Mouse (Mus musculus) c-Kit-positive CD71-positive TER-119-negative erythroid progenitor cells, embryonic 14.5 days (primary cell): ENCODE measurements at regions not wholly inside any gene's neighbourhood (a gene's known extent, or its start where the extent isn't known, plus 50 kb on each side); places are given as distances from the start of the nearest gene placed in this dataset.
"Not testable (repeated sequence)": the region's sequence is repeated elsewhere in the genome, so short reads cannot be mapped to it uniquely, and the experiment has no call there.

Experiments used
- DNase-seq: peaks from one replicate; pipeline ENCODE4 v3.0.0-alpha.2; 2013; ENCODE audit warnings: low read depth

GRCm38 (mm10) chr3:18522562-18522961 lies 574.4 kb downstream of the Cypt12 start:
- no peak for DNase-seq

- no peak for DNase-seq
Observed at GRCm38 (mm10) chr3:18524011-18524410, 575.8 kb downstream of the Cypt12 start.

- DNase-seq, result no peak
Observed at GRCm38 (mm10) chr3:18557201-18557600, 609.0 kb downstream of the Cypt12 start.

GRCm38 (mm10) chr3:18560282-18560785 lies 612.1 kb downstream of the Cypt12 start:
- no peak for DNase-seq

GRCm38 (mm10) chr3:18580911-18581626 lies 632.9 kb downstream of the Cypt12 start:
- not testable (repeated sequence) for DNase-seq

- DNase-seq, result no peak
Observed at GRCm38 (mm10) chr3:18620608-18621007, 672.4 kb downstream of the Cypt12 start.

GRCm38 (mm10) chr3:18623831-18624304 lies 675.7 kb downstream of the Cypt12 start:
- no peak for DNase-seq

- no peak for DNase-seq
Observed at GRCm38 (mm10) chr3:18624381-18625145, 676.4 kb downstream of the Cypt12 start.

GRCm38 (mm10) chr3:18625395-18626328 lies 677.5 kb downstream of the Cypt12 start:
- DNase-seq, result no peak

GRCm38 (mm10) chr3:18626375-18626774 lies 678.2 kb downstream of the Cypt12 start:
- no peak for DNase-seq

GRCm38 (mm10) chr3:18626820-18627219 lies 678.6 kb downstream of the Cypt12 start:
- no peak for DNase-seq

- DNase-seq, result no peak
Observed at GRCm38 (mm10) chr3:18629233-18629632, 681.0 kb downstream of the Cypt12 start.

- DNase-seq, result no peak
Observed at GRCm38 (mm10) chr3:18631601-18632000, 683.4 kb downstream of the Cypt12 start.

GRCm38 (mm10) chr3:18634855-18635254 lies 686.6 kb downstream of the Cypt12 start:
- DNase-seq, result no peak

GRCm38 (mm10) chr3:18637553-18637952 lies 689.3 kb downstream of the Cypt12 start:
- no peak for DNase-seq

- no peak for DNase-seq
Observed at GRCm38 (mm10) chr3:18640286-18640685, 692.1 kb downstream of the Cypt12 start.

GRCm38 (mm10) chr3:18641688-18642087 lies 693.5 kb downstream of the Cypt12 start:
- no peak for DNase-seq

- no peak for DNase-seq
Observed at GRCm38 (mm10) chr3:18643408-18644035, 695.3 kb downstream of the Cypt12 start.

GRCm38 (mm10) chr3:18645481-18645880 lies 697.3 kb downstream of the Cypt12 start:
- DNase-seq, result no peak

- no peak for DNase-seq
Observed at GRCm38 (mm10) chr3:18645927-18646326, 697.7 kb downstream of the Cypt12 start.

- no peak for DNase-seq
Observed at GRCm38 (mm10) chr3:18653557-18653956, 705.3 kb downstream of the Cypt12 start.
